Mouse (Mus musculus): Measurements from ENCODE around the gene Ezr.

DNA sequence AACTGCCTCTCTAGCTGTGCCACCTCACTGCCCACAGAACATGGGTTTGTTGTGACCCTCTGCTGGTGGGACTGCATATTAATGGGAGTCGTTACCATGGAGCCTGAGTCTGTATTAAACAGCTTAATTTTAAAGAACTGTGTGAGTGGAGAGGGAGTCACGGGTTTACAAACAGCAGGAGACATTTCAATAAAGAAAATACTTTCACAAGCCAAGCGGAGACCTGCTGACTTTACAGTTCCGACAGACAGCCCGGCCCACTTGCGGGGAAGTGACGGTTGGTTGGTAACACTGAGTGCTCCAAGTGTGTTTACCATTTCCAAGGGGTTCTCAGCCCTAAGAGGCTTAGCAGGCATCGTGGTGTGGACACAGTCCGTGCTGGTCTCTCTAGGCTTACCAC is 36.6 kb downstream of the Ezr start:
- no peak for TF ChIP-seq GATA1 (IDR thresholded peaks at IDR 0.05; ENCODE audit: low read length)
- no peak for TF ChIP-seq TAL1 (IDR thresholded peaks at IDR 0.05; ENCODE audit: low read length)
